Mouse (Mus musculus) embryonic facial prominence, embryonic 14.5 days (tissue): ENCODE measurements around the gene Exph5. TPM values are rescaled to one million over a fixed set of nuclear protein-coding genes. Genes with fewer than 3 reads are reported as not detected.
A peak's percentile ranks its signal among the peaks of the same experiment; 100 is the strongest.

Experiments used
- ATAC-seq: fragments of 200-750 bp; cut with Nextera tagmentation; 2 replicates; pipeline ENCODE4 v1.8.0; 2017; ENCODE audit warnings: low read depth, moderate number of reproducible peaks, moderate TSS enrichment
- DNase-seq: peaks from one replicate; pipeline ENCODE4 v3.0.0-alpha.2; 2015; ENCODE audit warnings: low spot score
- H3K27ac ChIP-seq: fragments of 300-500 bp; sonication (generic); replicated peaks from 2 replicates; pipeline ENCODE4 v1.5.1; 2014; ENCODE audit warnings: low read depth, mild to moderate bottlenecking, low read length, moderate library complexity
- H3K27me3 ChIP-seq: fragments of 300-500 bp; sonication (generic); replicated peaks from 2 replicates; pipeline ENCODE4 v1.6.1; 2014; ENCODE audit warnings: low read length; ENCODE audit not compliant: control insufficient read depth, insufficient read depth
- H3K36me3 ChIP-seq: fragments of 300-500 bp; sonication (generic); 2 replicates; pipeline ENCODE4 v1.6.1; 2014; ENCODE audit warnings: low read length, mixed read lengths; ENCODE audit not compliant: control insufficient read depth, insufficient read depth
- H3K4me1 ChIP-seq: fragments of 300-500 bp; sonication (generic); 2 replicates; pipeline ENCODE4 v1.6.1; 2014; ENCODE audit warnings: antibody characterized with exemption, low read length; ENCODE audit not compliant: control insufficient read depth, insufficient read depth
- H3K4me2 ChIP-seq: fragments of 300-500 bp; sonication (generic); 2 replicates; pipeline ENCODE4 v1.6.1; 2014; ENCODE audit warnings: low read depth, mild to moderate bottlenecking, low read length, moderate library complexity, mixed read lengths
- H3K4me3 ChIP-seq: fragments of 300-500 bp; sonication (generic); 2 replicates; pipeline ENCODE4 v1.5.1; 2014; ENCODE audit warnings: low read depth, mild to moderate bottlenecking, low read length
- H3K9ac ChIP-seq: fragments of 300-500 bp; sonication (generic); 2 replicates; pipeline ENCODE4 v1.6.1; 2014; ENCODE audit warnings: low read depth, mild to moderate bottlenecking, low read length, moderate library complexity, mixed read lengths
- H3K9me3 ChIP-seq: fragments of 300-500 bp; sonication (generic); 2 replicates; pipeline ENCODE4 v1.6.1; 2016; ENCODE audit warnings: low read length; ENCODE audit not compliant: control insufficient read depth
- WGBS: fragments of 180-500 bp; shearing (Covaris S2); extraction: QIAGEN DNeasy Blood & Tissue Kit; methylation state at CpG from one replicate; pipeline ENCODE4 v1.1.7; 2014; 5-methylcytosine and 5-hydroxymethylcytosine counted together
- polyA plus RNA-seq: library from polyadenylated mRNA; unstranded; fragments of >200 nt; fragmentation: Nextera tagmentation; extraction: Ambion mirVana; gene quantifications from 2 replicates; pipeline ENCODE4 v1.2.1, GENCODE M21; 2014

Exph5 gene
- polyA plus RNA-seq, 1 experiment from 2014 or later: 1.7 TPM

- Histone ChIP-seq H3K4me2 (peak within 1 kb of the TSS; percentile 81), H3K36me3 (no peaks in the 10 kb centered on the region), H3K9ac (peak within 1 kb of the TSS; percentile 96), H3K27me3 (no peaks in the 10 kb centered on the region), H3K9me3 (no peaks in the 10 kb centered on the region), H3K4me3 (peak within 1 kb of the TSS; percentile 78), H3K27ac (peak within 1 kb of the TSS; percentile 99), H3K4me1 (peaks cover 9% of the 10 kb centered on the region; the same call in 1 of the 2 replicates)
- DNase-seq: peak; percentile 97
- peak; percentile 98 for ATAC-seq
- WGBS: under 1% methylated on average over 40 of the region's 75 CpGs
Measured at GRCm38 (mm10) chr9:53383951-53384866, 82.7 kb downstream of the Exph5 start, which contains the start of gene Kdelc2. Gene Kdelc2 (plus strand): TSS chr9:53384025.

GRCm38 (mm10) chr9:53384873-53385272 is 83.4 kb downstream of the Exph5 start:
- WGBS: 5% methylated on average over 8 of the region's 8 CpGs
- peak overlapping the region; percentile 81 for H3K4me2 ChIP-seq
- H3K27ac ChIP-seq: peak overlapping the region; percentile 99
- H3K9me3 ChIP-seq: no peaks in the 10 kb centered on the region
- H3K4me1 ChIP-seq: peaks cover 9% of the 10 kb centered on the region; the same call in 1 of the 2 replicates
- H3K9ac ChIP-seq: peak overlapping the region; percentile 96
- peak; percentile 27 for ATAC-seq
- no peak for DNase-seq
- no peaks in the 10 kb centered on the region for H3K36me3 ChIP-seq
- H3K27me3 ChIP-seq: no peaks in the 10 kb centered on the region
- peak overlapping the region; percentile 78 for H3K4me3 ChIP-seq

GRCm38 (mm10) chr9:53387431-53387830 is 86.0 kb downstream of the Exph5 start:
- H3K36me3 ChIP-seq: peaks cover 5% of the 10 kb centered on the region; the same call in 1 of the 2 replicates
- no peaks in the 10 kb centered on the region for H3K9me3 ChIP-seq
- no peaks in the 10 kb centered on the region for H3K27me3 ChIP-seq
- H3K9ac ChIP-seq: no peak overlapping the region
- WGBS: 51% methylated on average over 2 of the region's 2 CpGs
- no peak overlapping the region for H3K4me2 ChIP-seq
- ATAC-seq (no peak), DNase-seq (no peak)
- no peak overlapping the region for H3K27ac ChIP-seq
- peaks cover 9% of the 10 kb centered on the region; the same call in 1 of the 2 replicates for H3K4me1 ChIP-seq
- H3K4me3 ChIP-seq: no peak overlapping the region

GRCm38 (mm10) chr9:53389109-53389508 is 87.6 kb downstream of the Exph5 start:
- ATAC-seq: no peak
- peaks cover 6% of the 10 kb centered on the region; the same call in 1 of the 2 replicates for H3K4me1 ChIP-seq
- 82% methylated on average over 3 of the region's 3 CpGs for WGBS
- DNase-seq: no peak
- H3K4me3 ChIP-seq: no peak overlapping the region
- H3K9me3 ChIP-seq: no peaks in the 10 kb centered on the region
- peaks cover 8% of the 10 kb centered on the region; the same call in 1 of the 2 replicates for H3K36me3 ChIP-seq
- H3K4me2 ChIP-seq: no peak overlapping the region
- no peaks in the 10 kb centered on the region for H3K27me3 ChIP-seq
- H3K27ac ChIP-seq: no peak overlapping the region
- H3K9ac ChIP-seq: no peak overlapping the region

GRCm38 (mm10) chr9:53390136-53390535 is 88.7 kb downstream of the Exph5 start:
- H3K4me1 ChIP-seq: peaks cover 2% of the 10 kb centered on the region; the same call in 1 of the 2 replicates
- H3K4me2 ChIP-seq: no peak overlapping the region
- H3K36me3 ChIP-seq: peaks cover 8% of the 10 kb centered on the region; the same call in 1 of the 2 replicates
- 76% methylated on average over 7 of the region's 7 CpGs for WGBS
- H3K27me3 ChIP-seq: no peaks in the 10 kb centered on the region
- DNase-seq (no peak), ATAC-seq (no peak)
- no peak overlapping the region for H3K4me3 ChIP-seq
- H3K27ac ChIP-seq: no peak overlapping the region
- no peak overlapping the region for H3K9ac ChIP-seq
- no peaks in the 10 kb centered on the region for H3K9me3 ChIP-seq

- Histone ChIP-seq H3K9ac (no peak overlapping the region), H3K27me3 (no peaks in the 10 kb centered on the region), H3K27ac (no peak overlapping the region), H3K4me1 (peaks cover 6% of the 10 kb centered on the region; the same call in 1 of the 2 replicates), H3K9me3 (no peaks in the 10 kb centered on the region), H3K4me3 (no peak overlapping the region), H3K36me3 (peaks cover 15% of the 10 kb centered on the region), H3K4me2 (no peak overlapping the region)
- no peak for ATAC-seq
- WGBS: 87% methylated on average over 13 of the region's 13 CpGs
- no peak for DNase-seq
Measured at GRCm38 (mm10) chr9:53397685-53398387, 96.4 kb downstream of the Exph5 start.

GRCm38 (mm10) chr9:53398388-53398700 is 96.9 kb downstream of the Exph5 start:
- DNase-seq (peak; percentile 34), ATAC-seq (no peak)
- Histone ChIP-seq H3K27me3 (no peaks in the 10 kb centered on the region), H3K4me2 (no peak overlapping the region), H3K27ac (no peak overlapping the region), H3K9me3 (no peaks in the 10 kb centered on the region), H3K4me3 (no peak overlapping the region), H3K4me1 (peaks cover 9% of the 10 kb centered on the region; the same call in 1 of the 2 replicates), H3K36me3 (peaks cover 12% of the 10 kb centered on the region), H3K9ac (no peak overlapping the region)
- WGBS: 15% methylated on average over 5 of the region's 5 CpGs

GRCm38 (mm10) chr9:53399537-53399936 is 98.1 kb downstream of the Exph5 start:
- WGBS: 90% methylated on average over 8 of the region's 8 CpGs
- no peak overlapping the region for H3K27ac ChIP-seq

More at GRCm38 (mm10) chr9:53399537-53399936, 98.1 kb downstream of the Exph5 start:
- peaks cover 12% of the 10 kb centered on the region for H3K36me3 ChIP-seq
- no peak for ATAC-seq
- H3K4me2 ChIP-seq: no peak overlapping the region
- no peak overlapping the region for H3K4me3 ChIP-seq
- H3K9me3 ChIP-seq: no peaks in the 10 kb centered on the region
- H3K4me1 ChIP-seq: peaks cover 9% of the 10 kb centered on the region; the same call in 1 of the 2 replicates
- no peak for DNase-seq
- no peak overlapping the region for H3K9ac ChIP-seq
- H3K27me3 ChIP-seq: no peaks in the 10 kb centered on the region
